Mouse (Mus musculus): ENCODE results near the gene Ggt6. TPM values are rescaled to one million over a fixed set of nuclear protein-coding genes. Genes with fewer than 3 reads are reported as not detected.

The Ggt6 gene
- total and polyA plus RNA-seq, 3 experiments, result 0.04 TPM; not detected in 2

- TF ChIP-seq MYC (IDR thresholded peaks at IDR 0.05; ENCODE audit: low read depth, low read length) (peak; percentile 26; the same call in 1 of the 2 replicates), NRF1 (IDR thresholded peaks at IDR 0.05; ENCODE audit: insufficient read depth, low read depth, low read length, poor library complexity, severe bottlenecking) (no peak), UBTF (IDR thresholded peaks at IDR 0.05; ENCODE audit: borderline replicate concordance, insufficient read depth, low read depth, low read length) (no peak), POLR2AphosphoS5 (IDR thresholded peaks at IDR 0.05; ENCODE audit: borderline replicate concordance, low read depth, low read length) (no peak), ZC3H11A (IDR thresholded peaks at IDR 0.05; ENCODE audit: low read depth, low read length) (no peak), RAD21 (IDR thresholded peaks at IDR 0.05; ENCODE audit: low read depth, low read length) (no peak), ZMIZ1 (IDR thresholded peaks at IDR 0.05; ENCODE audit: low read depth, low read length) (no peak), GATA1 (IDR thresholded peaks at IDR 0.05; ENCODE audit: low read depth, low read length) (peak; percentile 93), ZKSCAN1 (IDR thresholded peaks at IDR 0.05; ENCODE audit: low read depth, low read length) (no peak), MYB (IDR thresholded peaks at IDR 0.05; ENCODE audit: low read depth, low read length) (peak; percentile 83), TBP (IDR thresholded peaks at IDR 0.05; ENCODE audit: low read depth, low read length) (no peak)
These were observed 40.1 kb downstream of the Ggt6 start (continued) for GRCm38 (mm10) chr11:72475408-72475807.

DNA sequence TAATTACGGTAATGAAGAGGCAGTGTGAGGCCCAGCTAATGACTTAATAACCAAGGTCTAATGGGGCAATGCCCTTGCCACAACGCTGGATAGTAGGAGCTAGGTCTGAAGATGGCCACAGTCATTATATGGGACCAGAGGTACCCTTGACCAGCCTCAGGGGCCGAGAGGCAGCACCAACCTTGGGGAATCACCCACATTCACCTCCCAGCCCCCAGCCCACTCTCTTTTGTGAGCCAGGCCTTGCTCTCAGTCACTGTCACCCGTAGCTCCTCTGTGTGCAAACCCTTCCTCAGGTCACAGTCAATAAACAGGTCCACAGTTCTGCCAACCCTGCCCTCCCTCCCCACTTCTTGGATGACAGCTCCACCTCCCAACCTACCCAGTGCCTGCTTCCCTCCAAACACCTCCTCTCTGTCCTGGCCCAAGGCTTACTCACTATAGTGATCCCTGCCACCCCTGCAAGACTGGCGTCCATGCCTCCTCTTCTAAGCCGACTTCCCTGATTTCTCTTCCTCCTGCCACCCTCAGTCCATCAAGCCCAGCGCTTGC is 40.8 kb downstream of the Ggt6 start:
- no peaks in the 10 kb centered on the region for H3K79me2 ChIP-seq (ENCODE audit: control insufficient read depth, insufficient read depth, low read length, poor library complexity)
- H3K36me3 ChIP-seq (ENCODE audit: control insufficient read depth in 1 of 2, insufficient read depth in 2 of 2, low read length in 2 of 2), result peaks cover 0 to 18% of the 10 kb centered on the region in 2 experiments; a peak in 2 of 4 replicates
- peak overlapping the region; percentile 80 for H3K27ac ChIP-seq (ENCODE audit: control insufficient read depth, low read depth, low read length)
- no peaks in the 10 kb centered on the region for H3K27me3 ChIP-seq (ENCODE audit: control insufficient read depth in 1 of 2, insufficient read depth in 2 of 2, low read length in 2 of 2)
- peak overlapping the region in 1 of 2 experiments; percentile 17; a peak in 1 of 4 replicates for H3K4me3 ChIP-seq (ENCODE audit: control insufficient read depth in 1 of 2, insufficient read depth in 1 of 2, low read depth in 2 of 2, low read length in 2 of 2)
- H3K4me1 ChIP-seq (ENCODE audit: control insufficient read depth in 1 of 2, insufficient read depth in 2 of 2, low read length in 2 of 2), result peaks cover 14 to 44% of the 10 kb centered on the region in 2 experiments
- H3K9ac ChIP-seq (ENCODE audit: control insufficient read depth, low read depth, low read length, poor library complexity, severe bottlenecking), result peak overlapping the region; percentile 46
- no peaks in the 10 kb centered on the region for H3K9me3 ChIP-seq (replicated peaks; ENCODE audit: insufficient read depth, low read length)
- TF ChIP-seq JUND (IDR thresholded peaks at IDR 0.05; ENCODE audit: low read depth, low read length), result no peak
- TF ChIP-seq MYC (IDR thresholded peaks at IDR 0.05; ENCODE audit: low read depth, low read length), result no peak
- TF ChIP-seq CHD2 (IDR thresholded peaks at IDR 0.05; ENCODE audit: low read length), result no peak
- no peak for TF ChIP-seq USF1 (IDR thresholded peaks at IDR 0.05; ENCODE audit: low read depth, low read length)
- no peak for TF ChIP-seq NRF1 (IDR thresholded peaks at IDR 0.05; ENCODE audit: insufficient read depth, low read depth, low read length, poor library complexity, severe bottlenecking)
- no peak for TF ChIP-seq ETS1 (IDR thresholded peaks at IDR 0.05; ENCODE audit: low read depth, low read length)
- no peak for TF ChIP-seq EP300 (IDR thresholded peaks at IDR 0.05; ENCODE audit: low read depth in 1 of 2, low read length in 2 of 2)
- TF ChIP-seq CTCF (IDR thresholded peaks at IDR 0.05 in 2 of 3, conservative IDR thresholded peaks at IDR 0.05 in 1 of 3; ENCODE audit: control insufficient read depth in 1 of 3, insufficient read depth in 1 of 3, low read depth in 2 of 3, low read length in 3 of 3, poor library complexity in 1 of 3, severe bottlenecking in 1 of 3), result no peak
- no peak for TF ChIP-seq SMC3 (IDR thresholded peaks at IDR 0.05; ENCODE audit: low read depth, low read length)
- no peak for TF ChIP-seq RAD21 (IDR thresholded peaks at IDR 0.05; ENCODE audit: low read depth, low read length)
- TF ChIP-seq RCOR1 (IDR thresholded peaks at IDR 0.05; ENCODE audit: low read depth, low read length), result no peak
- TF ChIP-seq E2F4 (IDR thresholded peaks at IDR 0.05; ENCODE audit: borderline replicate concordance, low read depth, low read length), result no peak
- no peak for TF ChIP-seq USF2 (IDR thresholded peaks at IDR 0.05; ENCODE audit: borderline replicate concordance in 1 of 2, insufficient read depth in 1 of 2, low read depth in 1 of 2, low read length in 2 of 2)
- no peak for TF ChIP-seq GATA1 (IDR thresholded peaks at IDR 0.05; ENCODE audit: low read depth, low read length)
- TF ChIP-seq SIN3A (IDR thresholded peaks at IDR 0.05; ENCODE audit: low read length), result no peak
- no peak for TF ChIP-seq MAZ (IDR thresholded peaks at IDR 0.05; ENCODE audit: low read depth, low read length)
- DNase-seq (ENCODE audit: low read depth, low spot score), result no peak

Measured in MEL (cell line).